Mouse (Mus musculus) T-helper 1 cell (primary cell): ENCODE results near the gene Kdm1b.

Experiments
- in situ Hi-C: fragments of 300-600 bp; cut with MboI, MseI; formaldehyde crosslinking; loops from one replicate; pipeline ENCODE4 v1.15.1; 2025; ENCODE audit warnings: high pct_unique_total_duplicates

Gene Kdm1b

GRCm38 (mm10) chr13:47043030-47043680, at the start of gene Kdm1b:
TSS of gene Kdm1b (plus strand) at chr13:47043499.
- in situ Hi-C loops = no loop called here

- in situ Hi-C loops = no loop called here
Observed at GRCm38 (mm10) chr13:46997355-46997754, 45.9 kb upstream of the Kdm1b start.

GRCm38 (mm10) chr13:46999498-46999897, 43.8 kb upstream of the Kdm1b start:
- in situ Hi-C loops = no loop called here

- in situ Hi-C loops = loop anchor here (25.0 kb wide), 1 partner anchor 164 kb away; no protein-coding TSS in a partner anchor
Observed at GRCm38 (mm10) chr13:47001590-47001989, 41.7 kb upstream of the Kdm1b start.

GRCm38 (mm10) chr13:47013740-47014139, 29.6 kb upstream of the Kdm1b start:
- in situ Hi-C loops = loop anchor here (25.0 kb wide), 1 partner anchor 176 kb away; no protein-coding TSS in a partner anchor

- in situ Hi-C loops = loop anchor here (25.0 kb wide), 1 partner anchor 177 kb away; no protein-coding TSS in a partner anchor
Observed at GRCm38 (mm10) chr13:47014334-47015194, 28.7 kb upstream of the Kdm1b start, which contains the start of gene Nhlrc1. TSS of gene Nhlrc1 (minus strand) at chr13:47014850.

GRCm38 (mm10) chr13:47015195-47015501, 28.2 kb upstream of the Kdm1b start:
- in situ Hi-C loops = loop anchor here (25.0 kb wide), 1 partner anchor 178 kb away; no protein-coding TSS in a partner anchor

GRCm38 (mm10) chr13:47017259-47017658, 26.0 kb upstream of the Kdm1b start:
- in situ Hi-C loops = loop anchor here (25.0 kb wide), 1 partner anchor 180 kb away; no protein-coding TSS in a partner anchor

- in situ Hi-C loops = loop anchor here (25.0 kb wide), 1 partner anchor 182 kb away; no protein-coding TSS in a partner anchor
Observed at GRCm38 (mm10) chr13:47019774-47020173, 23.5 kb upstream of the Kdm1b start.

GRCm38 (mm10) chr13:47020798-47021197, 22.5 kb upstream of the Kdm1b start:
- in situ Hi-C loops = loop anchor here (25.0 kb wide), 1 partner anchor 183 kb away; no protein-coding TSS in a partner anchor

GRCm38 (mm10) chr13:47030376-47031107, 12.8 kb upstream of the Kdm1b start:
- in situ Hi-C loops = loop anchor here (5.0 kb wide), 1 partner anchor 353 kb away; no protein-coding TSS in a partner anchor

- in situ Hi-C loops = loop anchor here (5.0 kb wide), 1 partner anchor 356 kb away; no protein-coding TSS in a partner anchor
Observed at GRCm38 (mm10) chr13:47033602-47034001, 9.7 kb upstream of the Kdm1b start.

- in situ Hi-C loops = no loop called here
Observed at GRCm38 (mm10) chr13:47037946-47038345, 5.4 kb upstream of the Kdm1b start.

GRCm38 (mm10) chr13:47040061-47040460, 3.2 kb upstream of the Kdm1b start:
- in situ Hi-C loops = no loop called here

GRCm38 (mm10) chr13:47042024-47042633, 1.2 kb upstream of the Kdm1b start:
- in situ Hi-C loops = no loop called here

GRCm38 (mm10) chr13:47043833-47044616, 726 bp downstream of the Kdm1b start:
- in situ Hi-C loops = no loop called here

GRCm38 (mm10) chr13:47044617-47044947, 1.3 kb downstream of the Kdm1b start, which contains the start of gene Tpmt:
TSS of gene Tpmt (minus strand) at chr13:47044737.
- in situ Hi-C loops = no loop called here

GRCm38 (mm10) chr13:47047996-47048395, 4.7 kb downstream of the Kdm1b start:
- in situ Hi-C loops = no loop called here

- in situ Hi-C loops = no loop called here
Observed at GRCm38 (mm10) chr13:47050009-47050408, 6.7 kb downstream of the Kdm1b start.

GRCm38 (mm10) chr13:47053971-47054370, 10.7 kb downstream of the Kdm1b start:
- in situ Hi-C loops = no loop called here
